Mouse (Mus musculus): Measurements from ENCODE around the gene Mrpl16. TPM values are rescaled to one million over a fixed set of nuclear protein-coding genes. Genes with fewer than 3 reads are reported as not detected.
A peak's percentile ranks its signal among the peaks of the same experiment; 100 is the strongest.

The Mrpl16 gene
- polyA plus RNA-seq, 1 experiment from 2014 or later: 44.1 TPM

GRCm38 (mm10) chr19:11777191-11777865 lies 7.1 kb downstream of the Mrpl16 start:
- H3K4me3 ChIP-seq: no peak overlapping the region
- no peak overlapping the region for H3K27ac ChIP-seq
- no peak overlapping the region for H3K9ac ChIP-seq
- 68% methylated on average over 7 of the region's 7 CpGs for WGBS
- peak; percentile 53 for ATAC-seq (ENCODE audit: low FRiP score, low read depth)
- no peaks in the 10 kb centered on the region for H3K9me3 ChIP-seq
- H3K4me1 ChIP-seq: no peaks in the 10 kb centered on the region
- no peaks in the 10 kb centered on the region for H3K27me3 ChIP-seq (replicated peaks)
- peaks cover 24% of the 10 kb centered on the region for H3K36me3 ChIP-seq
- H3K4me2 ChIP-seq (replicated peaks): no peak overlapping the region

GRCm38 (mm10) chr19:11785409-11786154 lies 15.4 kb downstream of the Mrpl16 start:
- Histone ChIP-seq H3K9me3 (no peaks in the 10 kb centered on the region), H3K27me3 (replicated peaks) (no peaks in the 10 kb centered on the region), H3K9ac (no peak overlapping the region), H3K4me1 (no peaks in the 10 kb centered on the region), H3K27ac (no peak overlapping the region), H3K36me3 (no peaks in the 10 kb centered on the region), H3K4me3 (no peak overlapping the region), H3K4me2 (replicated peaks) (no peak overlapping the region)
- ATAC-seq (ENCODE audit: low FRiP score, low read depth): no peak
- 90% methylated on average over 14 of the region's 14 CpGs for WGBS

DNA sequence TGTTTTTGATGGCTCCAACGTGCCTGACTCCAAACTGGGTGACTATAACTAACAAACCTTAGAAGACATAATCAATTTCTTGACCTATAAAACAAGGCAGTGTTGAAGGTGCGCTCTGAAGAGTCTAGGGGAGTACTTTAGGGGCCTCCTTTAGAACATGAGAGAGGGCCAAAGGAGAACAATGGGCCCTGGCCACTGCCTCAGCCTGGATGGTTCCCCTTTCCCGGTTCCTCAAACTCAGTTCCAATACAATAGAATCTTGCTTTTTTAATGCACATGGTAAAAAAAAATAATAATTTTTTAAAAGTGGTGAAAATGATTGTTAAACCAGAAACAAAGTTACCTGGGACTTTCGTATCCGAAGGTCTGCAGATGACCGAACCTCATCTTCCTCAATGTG lies 17.6 kb downstream of the Mrpl16 start:
- Histone ChIP-seq H3K27ac (no peak overlapping the region), H3K9ac (no peak overlapping the region), H3K4me1 (no peaks in the 10 kb centered on the region), H3K27me3 (replicated peaks) (no peaks in the 10 kb centered on the region), H3K9me3 (no peaks in the 10 kb centered on the region), H3K36me3 (no peaks in the 10 kb centered on the region), H3K4me3 (no peak overlapping the region), H3K4me2 (replicated peaks) (no peak overlapping the region)
- ATAC-seq (ENCODE audit: low FRiP score, low read depth): no peak
- 90% methylated on average over 6 of the region's 6 CpGs for WGBS

- Histone ChIP-seq H3K9me3 (no peaks in the 10 kb centered on the region), H3K36me3 (no peaks in the 10 kb centered on the region), H3K4me1 (no peaks in the 10 kb centered on the region), H3K27me3 (replicated peaks) (no peaks in the 10 kb centered on the region), H3K4me2 (replicated peaks) (no peak overlapping the region), H3K4me3 (no peak overlapping the region), H3K27ac (no peak overlapping the region), H3K9ac (no peak overlapping the region)
- WGBS: 90% methylated on average over 6 of the region's 6 CpGs
- no peak for ATAC-seq (ENCODE audit: low FRiP score, low read depth)
Observed at GRCm38 (mm10) chr19:11788876-11789275, 18.7 kb downstream of the Mrpl16 start.

DNA sequence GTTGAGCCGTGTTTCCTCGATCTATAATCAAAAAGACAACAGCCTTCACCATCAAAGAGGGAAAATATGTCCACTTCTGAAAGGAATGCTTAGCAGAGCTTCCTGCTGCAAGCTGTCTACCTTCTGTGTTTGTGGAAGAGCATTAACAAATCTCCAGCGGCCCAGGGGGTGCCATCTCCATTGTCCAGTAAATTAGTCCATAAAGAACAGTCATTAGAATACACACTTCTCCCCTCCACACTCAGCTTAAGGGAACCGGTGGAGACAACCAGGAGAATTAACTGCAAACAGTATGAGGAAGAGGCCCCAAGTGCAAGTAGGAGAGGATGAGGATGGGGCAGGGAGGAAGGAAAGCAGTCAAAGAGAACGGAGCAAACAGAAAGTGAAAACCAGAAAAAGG lies 21.6 kb downstream of the Mrpl16 start:
- Histone ChIP-seq H3K27me3 (replicated peaks) (no peaks in the 10 kb centered on the region), H3K27ac (no peak overlapping the region), H3K4me2 (replicated peaks) (no peak overlapping the region), H3K9me3 (no peaks in the 10 kb centered on the region), H3K9ac (no peak overlapping the region), H3K4me1 (no peaks in the 10 kb centered on the region), H3K36me3 (no peaks in the 10 kb centered on the region), H3K4me3 (no peak overlapping the region)
- ATAC-seq (ENCODE audit: low FRiP score, low read depth): no peak
- 62% methylated on average over 5 of the region's 5 CpGs for WGBS

- ATAC-seq (ENCODE audit: low FRiP score, low read depth): no peak
- 83% methylated on average over 2 of the region's 2 CpGs for WGBS
- Histone ChIP-seq H3K4me2 (replicated peaks) (no peak overlapping the region), H3K9me3 (no peaks in the 10 kb centered on the region), H3K27ac (no peak overlapping the region), H3K27me3 (replicated peaks) (no peaks in the 10 kb centered on the region), H3K4me3 (no peak overlapping the region), H3K9ac (no peak overlapping the region), H3K4me1 (no peaks in the 10 kb centered on the region), H3K36me3 (no peaks in the 10 kb centered on the region)
Observed at GRCm38 (mm10) chr19:11793741-11794359, 23.7 kb downstream of the Mrpl16 start.

DNA sequence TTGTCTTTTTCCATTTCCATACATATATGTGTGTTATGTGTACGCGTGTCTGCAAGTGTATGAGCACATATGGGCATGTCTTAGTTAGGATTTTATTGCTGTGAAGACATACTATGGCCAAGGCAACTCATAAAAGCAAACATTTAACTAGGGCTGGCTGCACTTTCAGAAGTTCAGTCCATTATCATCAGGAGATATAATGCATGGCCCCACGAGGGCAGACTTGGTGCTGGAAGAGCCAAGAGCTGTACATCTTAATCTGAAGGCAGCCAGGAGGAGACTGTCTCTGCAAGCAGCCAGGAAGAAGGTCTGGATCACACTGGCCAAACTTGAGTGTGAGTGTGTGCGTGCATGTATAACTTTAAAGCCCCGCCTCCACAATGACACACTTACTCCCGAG lies 24.3 kb downstream of the Mrpl16 start:
- ATAC-seq (ENCODE audit: low FRiP score, low read depth): no peak
- no peaks in the 10 kb centered on the region for H3K27me3 ChIP-seq (replicated peaks)
- no peaks in the 10 kb centered on the region for H3K9me3 ChIP-seq
- no peak overlapping the region for H3K4me3 ChIP-seq
- no peak overlapping the region for H3K27ac ChIP-seq
- no peak overlapping the region for H3K4me2 ChIP-seq (replicated peaks)
- H3K9ac ChIP-seq: no peak overlapping the region
- no peaks in the 10 kb centered on the region for H3K36me3 ChIP-seq
- WGBS: 88% methylated on average over 6 of the region's 6 CpGs
- H3K4me1 ChIP-seq: no peaks in the 10 kb centered on the region

DNA sequence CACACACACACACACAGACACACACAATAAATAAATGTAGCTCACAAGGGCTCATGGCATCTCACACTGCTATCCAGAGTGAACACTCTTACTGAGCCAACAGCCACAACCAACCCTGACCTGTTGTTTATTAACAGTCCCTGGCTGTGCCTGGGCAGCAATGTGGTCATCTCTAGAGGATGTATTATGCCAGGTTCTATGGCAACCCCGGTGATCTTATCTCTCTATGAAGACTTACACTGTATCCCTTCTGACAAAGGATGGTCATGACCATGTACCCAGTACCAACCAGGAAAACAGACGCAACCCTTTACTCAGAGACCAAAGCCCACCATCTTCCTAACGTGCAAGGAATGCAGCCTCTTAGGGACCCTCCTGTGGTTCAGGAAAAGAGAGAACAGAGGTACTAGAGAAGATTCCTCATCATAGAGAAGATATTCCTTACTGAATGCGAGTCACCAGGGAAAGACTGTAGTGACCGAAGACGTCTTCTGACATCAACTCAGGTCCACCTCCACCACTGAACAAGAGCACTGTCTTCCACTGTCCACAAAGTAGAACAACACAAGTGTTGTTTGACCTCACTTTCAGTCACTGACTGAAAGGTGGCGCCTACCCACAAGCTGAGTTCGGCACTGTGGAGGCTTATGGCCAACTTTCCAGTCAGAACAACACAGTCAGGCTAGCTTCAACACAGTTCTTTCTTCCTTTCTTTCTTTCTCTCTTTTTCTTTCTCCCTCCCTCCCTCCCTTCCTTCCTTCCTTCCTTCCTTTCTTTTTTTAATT lies 30.5 kb downstream of the Mrpl16 start:
- Histone ChIP-seq H3K4me1 (no peaks in the 10 kb centered on the region), H3K4me2 (replicated peaks) (no peak overlapping the region), H3K27ac (no peak overlapping the region), H3K36me3 (no peaks in the 10 kb centered on the region), H3K9me3 (no peaks in the 10 kb centered on the region), H3K4me3 (no peak overlapping the region), H3K27me3 (replicated peaks) (no peaks in the 10 kb centered on the region), H3K9ac (no peak overlapping the region)
- 82% methylated on average over 8 of the region's 8 CpGs for WGBS
- no peak for ATAC-seq (ENCODE audit: low FRiP score, low read depth)

GRCm38 (mm10) chr19:11804423-11804822 lies 34.2 kb downstream of the Mrpl16 start:
- Histone ChIP-seq H3K9me3 (no peaks in the 10 kb centered on the region), H3K4me1 (no peaks in the 10 kb centered on the region), H3K36me3 (no peaks in the 10 kb centered on the region), H3K4me2 (replicated peaks) (no peak overlapping the region), H3K27me3 (replicated peaks) (no peaks in the 10 kb centered on the region), H3K9ac (no peak overlapping the region), H3K4me3 (no peak overlapping the region), H3K27ac (no peak overlapping the region)
- WGBS: 44% methylated on average over 1 of the region's 1 CpGs
- no peak for ATAC-seq (ENCODE audit: low FRiP score, low read depth)

DNA sequence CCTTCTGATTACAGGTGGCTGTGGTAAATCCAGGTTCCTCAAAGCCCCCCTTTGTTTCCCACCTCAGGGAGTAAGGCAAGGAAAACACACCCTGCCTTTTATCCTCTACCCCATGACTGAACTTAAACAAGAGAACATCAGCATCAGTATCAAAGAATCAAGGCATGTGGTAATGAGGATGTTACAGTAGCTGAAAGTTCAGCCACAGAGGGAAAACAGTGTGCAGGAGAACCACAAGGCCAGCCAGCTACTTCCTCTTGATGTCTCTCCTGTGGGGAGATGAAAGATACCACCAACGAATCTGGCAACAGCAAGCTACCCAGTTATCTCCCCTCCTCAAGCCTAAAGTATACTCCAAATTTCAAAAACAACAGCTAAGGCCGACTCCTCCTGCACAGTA lies 37.1 kb downstream of the Mrpl16 start:
- Histone ChIP-seq H3K4me3 (no peak overlapping the region), H3K27ac (no peak overlapping the region), H3K9ac (no peak overlapping the region), H3K4me2 (replicated peaks) (no peak overlapping the region), H3K9me3 (no peaks in the 10 kb centered on the region), H3K4me1 (no peaks in the 10 kb centered on the region), H3K27me3 (replicated peaks) (no peaks in the 10 kb centered on the region), H3K36me3 (no peaks in the 10 kb centered on the region)
- ATAC-seq (ENCODE audit: low FRiP score, low read depth): no peak
- WGBS: 68% methylated on average over 2 of the region's 2 CpGs

DNA sequence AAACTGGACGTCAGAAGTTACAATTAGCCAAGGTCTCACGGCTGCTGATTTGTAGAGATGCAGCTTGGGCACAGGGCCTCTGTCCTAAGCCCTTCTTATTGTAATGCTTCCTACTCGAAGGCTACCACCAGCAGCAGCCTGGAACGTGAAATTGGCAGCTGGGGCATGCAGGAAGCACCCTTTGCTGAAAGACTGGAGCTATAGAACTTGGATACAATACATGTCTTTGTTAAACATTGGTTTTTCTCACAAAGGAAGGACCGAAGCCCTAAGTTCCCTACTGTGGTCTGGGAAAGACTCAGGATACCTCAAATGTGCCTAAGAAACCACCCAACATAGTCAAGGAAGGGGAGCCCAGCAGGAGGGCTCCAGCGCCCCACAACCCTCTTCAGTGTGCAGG lies 37.6 kb downstream of the Mrpl16 start:
- no peak overlapping the region for H3K4me3 ChIP-seq
- no peaks in the 10 kb centered on the region for H3K9me3 ChIP-seq
- no peaks in the 10 kb centered on the region for H3K4me1 ChIP-seq
- no peak overlapping the region for H3K27ac ChIP-seq
- no peak overlapping the region for H3K9ac ChIP-seq
- WGBS: 55% methylated on average over 6 of the region's 6 CpGs
- no peaks in the 10 kb centered on the region for H3K27me3 ChIP-seq (replicated peaks)
- no peak for ATAC-seq (ENCODE audit: low FRiP score, low read depth)
- H3K36me3 ChIP-seq: no peaks in the 10 kb centered on the region
- H3K4me2 ChIP-seq (replicated peaks): no peak overlapping the region

DNA sequence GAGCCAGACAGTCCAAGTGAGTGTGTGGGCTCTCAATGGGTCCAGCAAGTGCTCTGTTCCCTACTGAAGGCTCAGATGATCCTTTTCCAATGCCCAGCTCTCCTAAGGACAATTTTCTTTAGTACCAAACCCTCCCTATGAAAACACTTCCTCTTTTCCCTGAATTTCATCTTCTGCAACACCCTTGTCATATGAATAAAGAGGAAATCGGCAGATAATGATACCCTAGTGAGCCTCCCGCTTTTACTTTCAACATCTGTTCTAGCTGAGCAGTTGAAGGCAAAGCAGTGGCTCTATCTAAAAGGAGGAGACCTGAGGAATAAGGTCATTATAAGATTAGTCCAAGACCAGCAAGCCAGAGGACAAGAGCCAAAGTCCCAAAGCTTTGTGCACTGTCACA lies 38.3 kb downstream of the Mrpl16 start:
- Histone ChIP-seq H3K9me3 (no peaks in the 10 kb centered on the region), H3K4me2 (replicated peaks) (no peak overlapping the region), H3K27ac (no peak overlapping the region), H3K9ac (no peak overlapping the region), H3K4me1 (no peaks in the 10 kb centered on the region), H3K4me3 (no peak overlapping the region), H3K27me3 (replicated peaks) (no peaks in the 10 kb centered on the region), H3K36me3 (no peaks in the 10 kb centered on the region)
- 89% methylated on average over 2 of the region's 2 CpGs for WGBS
- no peak for ATAC-seq (ENCODE audit: low FRiP score, low read depth)

All from neural tube, embryonic 12.5 days (tissue).